Mouse (Mus musculus): ENCODE data around the gene Lsamp.

- TF ChIP-seq POLR2A (IDR thresholded peaks at IDR 0.05; ENCODE audit: insufficient read length, low read depth) (no peak), E2F4 (IDR thresholded peaks at IDR 0.05; ENCODE audit: insufficient read depth) (no peak), MAX (IDR thresholded peaks at IDR 0.05; ENCODE audit: low read depth) (no peak), CEBPB (IDR thresholded peaks at IDR 0.05; ENCODE audit: insufficient read depth, poor library complexity, severe bottlenecking) (no peak), USF1 (IDR thresholded peaks at IDR 0.05; ENCODE audit: low read depth) (no peak), TCF12 (IDR thresholded peaks at IDR 0.05; ENCODE audit: insufficient read depth, poor library complexity, severe bottlenecking) (no peak), POLR2AphosphoS2 (IDR thresholded peaks at IDR 0.05; ENCODE audit: insufficient read length, low read depth) (no peak), TCF3 (IDR thresholded peaks at IDR 0.05; ENCODE audit: insufficient read length, low read depth) (no peak), MYOG (IDR thresholded peaks at IDR 0.05; ENCODE audit: control insufficient read depth in 1 of 3, insufficient read depth in 1 of 3, insufficient read length in 2 of 3, low read depth in 2 of 3) (no peak), REST (IDR thresholded peaks at IDR 0.05; ENCODE audit: insufficient read depth, insufficient read length) (no peak), SRF (IDR thresholded peaks at IDR 0.05; ENCODE audit: control insufficient read depth, insufficient read length, low read depth) (no peak), MYOD1 (IDR thresholded peaks at IDR 0.05; ENCODE audit: control insufficient read depth in 1 of 3, insufficient read length in 2 of 3, low read depth in 2 of 3) (no peak)
Measured at GRCm38 (mm10) chr16:40945834-40946233, 961.7 kb downstream of the Lsamp start.
